Mouse (Mus musculus) ES-E14 (cell line): Measurements from ENCODE around the gene Cd3g.

ENCODE experiments used
- CHD2 ChIP-seq: IDR thresholded peaks from 2 replicates; pipeline ENCODE4 v1.6.1; 2014; ENCODE audit warnings: mild to moderate bottlenecking, low read depth, low read length, inconsistent platforms
- ZNF384 ChIP-seq: IDR thresholded peaks from 2 replicates; pipeline ENCODE4 v1.6.1; 2012; ENCODE audit warnings: low read depth, low read length, inconsistent platforms

DNA sequence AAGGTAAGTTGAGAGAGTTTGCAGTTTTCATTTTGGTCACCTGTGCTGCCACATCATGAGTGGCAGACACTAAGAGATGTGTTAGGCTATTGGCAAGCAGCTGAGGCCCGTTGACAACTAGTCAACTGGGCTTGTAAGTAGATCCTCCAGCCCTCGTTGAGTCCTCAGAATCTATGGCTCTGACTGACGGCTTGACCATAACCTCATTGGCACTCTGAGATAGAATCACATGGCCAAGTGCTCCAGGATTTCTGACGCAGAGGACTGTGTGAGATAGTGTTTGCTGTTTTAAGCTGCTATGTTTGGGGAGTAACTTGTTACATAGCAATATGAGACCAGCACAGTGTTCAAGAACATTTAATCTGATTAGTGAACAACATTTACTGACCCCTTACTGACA, 38.5 kb downstream of the Cd3g start:
- no peak for TF ChIP-seq CHD2
- no peak for TF ChIP-seq ZNF384
